Mouse (Mus musculus): ENCODE data around the gene Ccdc142. TPM values are rescaled to one million over a fixed set of nuclear protein-coding genes. Genes with fewer than 3 reads are reported as not detected.

Gene Ccdc142
- polyA plus RNA-seq, 1 experiment: 7.5 TPM

- Histone ChIP-seq H3K27me3 (ENCODE audit: control insufficient read depth, insufficient read depth, low read length) (no peaks in the 10 kb centered on the region), H3K4me3 (ENCODE audit: low read depth, low read length) (no peak overlapping the region), H3K36me3 (ENCODE audit: control insufficient read depth, insufficient read depth, low read length) (no peaks in the 10 kb centered on the region), H3K27ac (ENCODE audit: insufficient read depth, low read depth, low read length) (no peak overlapping the region), H3K4me1 (ENCODE audit: control insufficient read depth, insufficient read depth, insufficient read length, low read length) (peaks cover 4% of the 10 kb centered on the region; the same call in 1 of the 2 replicates)
- 77% methylated on average over 6 of the region's 6 CpGs for WGBS
- no peak for TF ChIP-seq POLR2A (IDR thresholded peaks at IDR 0.05; ENCODE audit: low read depth, low read length)
- no peak for TF ChIP-seq CTCF (IDR thresholded peaks at IDR 0.05; ENCODE audit: extremely low read depth, insufficient read length, insufficient replicate concordance, low read depth, low read length)
Measured at GRCm38 (mm10) chr6:83095968-83096367, 5.4 kb upstream of the Ccdc142 start.

GRCm38 (mm10) chr6:83098411-83098810 is 3.0 kb upstream of the Ccdc142 start:
- peaks cover 11% of the 10 kb centered on the region for H3K4me1 ChIP-seq (ENCODE audit: control insufficient read depth, insufficient read depth, insufficient read length, low read length)
- TF ChIP-seq CTCF (IDR thresholded peaks at IDR 0.05; ENCODE audit: extremely low read depth, insufficient read length, insufficient replicate concordance, low read depth, low read length) (no peak), POLR2A (IDR thresholded peaks at IDR 0.05; ENCODE audit: low read depth, low read length) (no peak)
- no peak overlapping the region for H3K4me3 ChIP-seq (ENCODE audit: low read depth, low read length)
- 31% methylated on average over 2 of the region's 2 CpGs for WGBS
- H3K27ac ChIP-seq (ENCODE audit: insufficient read depth, low read depth, low read length): no peak overlapping the region; the same call in 1 of the 2 replicates
- H3K27me3 ChIP-seq (ENCODE audit: control insufficient read depth, insufficient read depth, low read length): no peaks in the 10 kb centered on the region
- no peaks in the 10 kb centered on the region for H3K36me3 ChIP-seq (ENCODE audit: control insufficient read depth, insufficient read depth, low read length)

GRCm38 (mm10) chr6:83101688-83102556 is 521 bp downstream of the Ccdc142 start:
- TF ChIP-seq POLR2A (IDR thresholded peaks at IDR 0.05; ENCODE audit: low read depth, low read length) (peak; percentile 31; the same call in 1 of the 2 replicates), CTCF (IDR thresholded peaks at IDR 0.05; ENCODE audit: extremely low read depth, insufficient read length, insufficient replicate concordance, low read depth, low read length) (peak; percentile 31; the same call in 1 of the 2 replicates)
- H3K4me1 ChIP-seq (ENCODE audit: control insufficient read depth, insufficient read depth, insufficient read length, low read length): peaks cover 13% of the 10 kb centered on the region
- under 1% methylated on average over 73 of the region's 74 CpGs for WGBS
- H3K27ac ChIP-seq (ENCODE audit: insufficient read depth, low read depth, low read length): peak overlapping the region; percentile 77
- H3K4me3 ChIP-seq (ENCODE audit: low read depth, low read length): peak overlapping the region; percentile 86
- peaks cover 3% of the 10 kb centered on the region; the same call in 1 of the 2 replicates for H3K36me3 ChIP-seq (ENCODE audit: control insufficient read depth, insufficient read depth, low read length)
- H3K27me3 ChIP-seq (ENCODE audit: control insufficient read depth, insufficient read depth, low read length): no peaks in the 10 kb centered on the region

GRCm38 (mm10) chr6:83103130-83103650 is 1.8 kb downstream of the Ccdc142 start:
- H3K27ac ChIP-seq (ENCODE audit: insufficient read depth, low read depth, low read length): peak overlapping the region; percentile 77
- peaks cover 5% of the 10 kb centered on the region; the same call in 1 of the 2 replicates for H3K36me3 ChIP-seq (ENCODE audit: control insufficient read depth, insufficient read depth, low read length)
- peaks cover 19% of the 10 kb centered on the region for H3K4me1 ChIP-seq (ENCODE audit: control insufficient read depth, insufficient read depth, insufficient read length, low read length)
- H3K27me3 ChIP-seq (ENCODE audit: control insufficient read depth, insufficient read depth, low read length): no peaks in the 10 kb centered on the region
- H3K4me3 ChIP-seq (ENCODE audit: low read depth, low read length): peak overlapping the region; percentile 86
- peak; percentile 7; the same call in 1 of the 2 replicates for TF ChIP-seq CTCF (IDR thresholded peaks at IDR 0.05; ENCODE audit: extremely low read depth, insufficient read length, insufficient replicate concordance, low read depth, low read length)
- peak; percentile 8; the same call in 1 of the 2 replicates for TF ChIP-seq POLR2A (IDR thresholded peaks at IDR 0.05; ENCODE audit: low read depth, low read length)
- WGBS: 44% methylated on average over 11 of the region's 11 CpGs

- peaks cover 19% of the 10 kb centered on the region for H3K4me1 ChIP-seq (ENCODE audit: control insufficient read depth, insufficient read depth, insufficient read length, low read length)
- 86% methylated on average over 4 of the region's 4 CpGs for WGBS
- no peaks in the 10 kb centered on the region for H3K27me3 ChIP-seq (ENCODE audit: control insufficient read depth, insufficient read depth, low read length)
- H3K4me3 ChIP-seq (ENCODE audit: low read depth, low read length): no peak overlapping the region
- no peak overlapping the region for H3K27ac ChIP-seq (ENCODE audit: insufficient read depth, low read depth, low read length)
- no peak for TF ChIP-seq CTCF (IDR thresholded peaks at IDR 0.05; ENCODE audit: extremely low read depth, insufficient read length, insufficient replicate concordance, low read depth, low read length)
- no peak for TF ChIP-seq POLR2A (IDR thresholded peaks at IDR 0.05; ENCODE audit: low read depth, low read length)
- peaks cover 5% of the 10 kb centered on the region; the same call in 1 of the 2 replicates for H3K36me3 ChIP-seq (ENCODE audit: control insufficient read depth, insufficient read depth, low read length)
Measured at GRCm38 (mm10) chr6:83104158-83104557, 2.8 kb downstream of the Ccdc142 start.

- Histone ChIP-seq H3K27ac (ENCODE audit: insufficient read depth, low read depth, low read length) (no peak overlapping the region), H3K4me1 (ENCODE audit: control insufficient read depth, insufficient read depth, insufficient read length, low read length) (peaks cover 14% of the 10 kb centered on the region), H3K36me3 (ENCODE audit: control insufficient read depth, insufficient read depth, low read length) (peaks cover 6% of the 10 kb centered on the region; the same call in 1 of the 2 replicates), H3K4me3 (ENCODE audit: low read depth, low read length) (no peak overlapping the region), H3K27me3 (ENCODE audit: control insufficient read depth, insufficient read depth, low read length) (no peaks in the 10 kb centered on the region)
- peak; percentile 75 for TF ChIP-seq CTCF (IDR thresholded peaks at IDR 0.05; ENCODE audit: extremely low read depth, insufficient read length, insufficient replicate concordance, low read depth, low read length)
- TF ChIP-seq POLR2A (IDR thresholded peaks at IDR 0.05; ENCODE audit: low read depth, low read length): no peak; the same call in 1 of the 2 replicates
- WGBS: 40% methylated on average over 13 of the region's 13 CpGs
Measured at GRCm38 (mm10) chr6:83107566-83108400, 6.4 kb downstream of the Ccdc142 start.

Data from small intestine, adult 2 months (tissue).